Mouse (Mus musculus): ENCODE data around the gene Hemk1.

- TF ChIP-seq CTCF (IDR thresholded peaks at IDR 0.05; ENCODE audit: extremely low read depth, insufficient read length, insufficient replicate concordance, low read depth, low read length): no peak
- TF ChIP-seq POLR2A (IDR thresholded peaks at IDR 0.05; ENCODE audit: low read depth, low read length): peak; percentile 35; the same call in 1 of the 2 replicates
These were observed 57.7 kb downstream of the Hemk1 start for GRCm38 (mm10) chr9:107280322-107281027.
